In the genomic region with DNA sequence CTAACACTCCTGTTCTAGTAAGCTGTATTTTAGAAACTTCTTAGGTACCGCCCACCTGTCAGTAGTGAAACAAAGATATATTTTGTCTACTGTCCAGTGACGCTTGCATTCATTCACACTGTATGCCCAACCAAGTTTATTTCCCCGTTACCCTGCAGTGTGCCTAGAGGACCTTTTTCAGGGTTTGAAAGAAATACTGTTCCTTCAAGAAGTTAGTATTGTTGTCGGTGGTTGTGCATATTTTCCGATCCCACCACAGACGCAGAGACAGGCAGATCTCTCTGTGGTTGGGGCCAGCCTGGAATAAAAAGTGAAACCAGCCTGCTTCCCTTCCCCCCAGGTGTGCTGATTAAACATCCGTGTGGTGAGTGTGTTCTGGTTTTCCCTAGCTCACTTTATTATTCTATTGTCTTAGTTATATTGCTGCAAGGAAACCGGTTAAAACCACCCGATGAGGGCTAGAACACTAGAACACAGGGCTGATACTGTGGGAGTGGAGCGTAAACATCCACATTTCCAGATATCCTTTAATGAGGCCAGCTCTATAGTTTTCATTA, we compare ENCODE assay signal across 22 mouse cellular contexts.
"Had no signal": no experiment of that assay in that cellular context is flagged by ENCODE, and none has a peak within 500 bp of the region (broad histone marks: within the 10 kb centered on the region; RNA-seq: fewer than 3 reads in every experiment).

No protein-coding gene starts in this region.

- DNase-seq: left cerebral cortex, postnatal 4 days; lung, adult 18-20 months; lung, postnatal 10 days; lung, postnatal 36 days; midbrain, embryonic 14.5 days; right cerebral cortex, adult 18-20 months; right cerebral cortex, postnatal 14 days; right cerebral cortex, postnatal 4 days; spleen, adult 18-20 months; thymus, adult 18-20 months; thymus, postnatal 36 days had no signal

- H3K36me3 ChIP-seq: limb, embryonic 12.5 days; limb, embryonic 15.5 days; lung, embryonic 15.5 days; neural tube, embryonic 12.5 days; neural tube, embryonic 15.5 days; stomach, embryonic 15.5 days had no signal

- H3K4me1 ChIP-seq: limb, embryonic 12.5 days had no signal

- H3K27me3 ChIP-seq: lung, embryonic 15.5 days; stomach, embryonic 15.5 days had no signal

- H3K4me2 ChIP-seq: limb, embryonic 12.5 days; limb, embryonic 15.5 days; liver, embryonic 11.5 days; neural tube, embryonic 12.5 days; neural tube, embryonic 15.5 days; stomach, embryonic 15.5 days had no signal

- H3K27ac ChIP-seq: limb, embryonic 12.5 days; limb, embryonic 15.5 days; liver, embryonic 14.5 days; lung, embryonic 15.5 days; midbrain, embryonic 10.5 days; neural tube, embryonic 12.5 days; neural tube, embryonic 15.5 days; stomach, embryonic 15.5 days had no signal

- H3K4me3 ChIP-seq: limb, embryonic 12.5 days; limb, embryonic 15.5 days; lung, embryonic 15.5 days; megakaryocyte, embryonic 14.5 days; midbrain, embryonic 10.5 days; neural tube, embryonic 12.5 days; neural tube, embryonic 15.5 days; stomach, embryonic 15.5 days had no signal

- H3K9ac ChIP-seq: limb, embryonic 12.5 days; limb, embryonic 15.5 days; liver, embryonic 14.5 days; lung, embryonic 15.5 days; neural tube, embryonic 12.5 days; neural tube, embryonic 15.5 days; stomach, embryonic 15.5 days had no signal

- ATAC-seq: intestine, postnatal 0 days had no signal

- H3K9me3 ChIP-seq: limb, embryonic 12.5 days; limb, embryonic 15.5 days; lung, embryonic 15.5 days; megakaryocyte, embryonic 14.5 days; midbrain, embryonic 10.5 days; neural tube, embryonic 12.5 days; neural tube, embryonic 15.5 days; stomach, embryonic 15.5 days had no signal
